Mouse (Mus musculus) hematopoietic stem cell, adult 5-6 weeks (primary cell): ENCODE data around the gene Tapt1. TPM values are rescaled to one million over a fixed set of nuclear protein-coding genes. Genes with fewer than 3 reads are reported as not detected.

ENCODE experiments used
- ATAC-seq, 2 experiments: fragments of 125-278 bp in 1 of 2; replicated peaks in 1 of 2; 2 replicates each; pipeline ENCODE4 v1.8.0; 2016 to 2017; ENCODE audit warnings: inconsistent platforms in 2 of 2, mild to moderate bottlenecking in 2 of 2, moderate number of reproducible peaks in 2 of 2, low read depth in 1 of 2, moderate TSS enrichment in 1 of 2; ENCODE audit not compliant: low FRiP score in 2 of 2, poor library complexity in 2 of 2, severe bottlenecking in 2 of 2, insufficient read depth in 1 of 2, low TSS enrichment in 1 of 2
- total RNA-seq: library from RNA; stranded (forward); fragments of 172-1452, 232-1000 nt; gene quantifications from 2 replicates; pipeline ENCODE4 v1.2.3, GENCODE M21; 2017

Gene Tapt1
- total RNA-seq, 1 experiment from 2014 or later, result 177 TPM

GRCm38 (mm10) chr5:44241726-44242125, 15.3 kb upstream of the Tapt1 start:
- ATAC-seq, result no peak

DNA sequence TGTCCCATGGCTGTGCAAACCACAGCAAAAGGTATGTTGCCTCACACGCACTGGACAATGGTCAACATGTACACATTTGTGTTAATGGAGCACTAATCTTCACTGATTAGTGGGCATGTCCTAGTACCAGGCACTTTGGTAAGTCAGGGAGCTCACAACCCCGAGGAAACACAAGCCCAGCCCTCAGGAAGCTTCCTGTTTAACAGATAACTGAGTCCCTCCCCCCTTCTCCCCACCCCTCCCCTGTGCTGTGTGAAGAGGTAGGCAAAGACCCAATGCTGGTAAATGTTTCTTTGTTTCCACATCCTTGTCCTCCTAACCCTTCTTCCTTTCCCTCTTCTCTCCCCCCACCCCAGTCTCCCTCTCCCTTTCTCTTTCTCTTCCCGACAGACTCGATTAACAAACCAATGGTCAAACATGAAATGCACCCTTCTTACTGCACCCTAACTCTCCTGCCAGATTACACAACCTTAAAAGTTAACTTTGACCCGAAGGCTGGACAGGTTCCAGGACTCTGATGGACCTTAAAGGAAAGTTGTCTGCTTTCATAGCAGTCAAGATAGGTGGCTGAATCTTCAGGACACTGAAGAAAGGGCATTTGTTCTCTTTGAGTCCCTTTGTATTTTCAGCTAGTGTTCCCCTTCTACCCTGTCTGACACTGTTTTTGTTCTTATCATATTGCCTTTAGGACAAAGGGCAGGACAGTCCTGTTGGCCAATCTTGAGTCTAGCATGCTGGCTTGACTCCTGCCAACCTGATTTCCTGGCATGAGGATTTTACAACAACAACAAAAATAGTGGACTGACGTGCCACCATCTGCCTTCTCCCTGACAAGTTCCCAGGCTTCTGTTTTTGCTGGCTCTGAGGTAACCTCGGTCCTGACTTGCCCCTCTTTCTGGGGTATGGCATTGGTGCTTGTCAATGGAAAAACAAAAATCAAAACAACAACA, 13.0 kb upstream of the Tapt1 start:
- 0 out of 4 replicates have a peak, but pooled peaks of 1 of the 2 experiments have one; percentile 14 for ATAC-seq

- ATAC-seq, result peak; percentile 78 to 82
These were observed 11.8 kb upstream of the Tapt1 start for GRCm38 (mm10) chr5:44238201-44238600.

- ATAC-seq, result no peak
These were observed 8.2 kb upstream of the Tapt1 start for GRCm38 (mm10) chr5:44234606-44235005.

GRCm38 (mm10) chr5:44233933-44234332, 7.5 kb upstream of the Tapt1 start:
- ATAC-seq, result no peak

DNA sequence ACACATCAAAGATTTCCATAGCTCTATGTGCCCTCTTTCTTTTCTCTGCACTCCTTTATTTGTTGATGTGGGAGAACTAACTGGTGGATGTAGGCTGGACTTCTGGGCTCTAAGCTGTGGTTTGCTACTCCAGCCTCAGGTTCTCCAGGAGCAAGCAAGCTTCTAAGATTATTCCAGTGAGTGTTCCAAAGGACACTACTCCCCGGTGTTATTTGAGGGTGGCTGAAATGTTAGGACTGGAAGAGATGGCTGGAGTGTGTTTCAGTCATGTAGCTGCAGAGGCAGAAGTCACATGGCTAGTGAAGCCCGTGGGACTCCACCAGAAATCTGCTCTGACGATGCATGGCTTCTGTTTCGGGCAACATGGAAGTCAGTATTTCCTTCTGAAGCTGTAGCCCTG, 2.3 kb upstream of the Tapt1 start:
- no peak for ATAC-seq

DNA sequence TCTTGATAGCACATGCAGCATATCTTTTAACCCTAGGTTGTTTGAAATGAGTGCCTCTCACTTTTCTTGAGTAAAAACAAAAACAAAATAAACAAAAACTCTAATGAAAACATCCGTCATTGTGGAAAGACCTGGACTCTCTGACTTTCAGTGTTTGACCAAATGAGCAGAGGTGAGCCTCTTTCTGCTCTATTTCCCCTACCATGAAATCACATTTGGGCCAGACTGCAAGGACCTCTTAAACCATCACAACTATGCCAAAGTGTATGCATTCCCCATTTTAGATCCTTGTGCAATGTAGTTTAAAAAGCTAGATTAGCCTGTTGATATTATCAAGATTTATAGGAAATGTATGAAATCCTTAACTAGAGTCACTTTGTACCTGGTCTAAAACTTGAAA, 1.9 kb upstream of the Tapt1 start:
- ATAC-seq, result no peak

- no peak for ATAC-seq
These were observed 1.0 kb upstream of the Tapt1 start for GRCm38 (mm10) chr5:44227462-44227840.

DNA sequence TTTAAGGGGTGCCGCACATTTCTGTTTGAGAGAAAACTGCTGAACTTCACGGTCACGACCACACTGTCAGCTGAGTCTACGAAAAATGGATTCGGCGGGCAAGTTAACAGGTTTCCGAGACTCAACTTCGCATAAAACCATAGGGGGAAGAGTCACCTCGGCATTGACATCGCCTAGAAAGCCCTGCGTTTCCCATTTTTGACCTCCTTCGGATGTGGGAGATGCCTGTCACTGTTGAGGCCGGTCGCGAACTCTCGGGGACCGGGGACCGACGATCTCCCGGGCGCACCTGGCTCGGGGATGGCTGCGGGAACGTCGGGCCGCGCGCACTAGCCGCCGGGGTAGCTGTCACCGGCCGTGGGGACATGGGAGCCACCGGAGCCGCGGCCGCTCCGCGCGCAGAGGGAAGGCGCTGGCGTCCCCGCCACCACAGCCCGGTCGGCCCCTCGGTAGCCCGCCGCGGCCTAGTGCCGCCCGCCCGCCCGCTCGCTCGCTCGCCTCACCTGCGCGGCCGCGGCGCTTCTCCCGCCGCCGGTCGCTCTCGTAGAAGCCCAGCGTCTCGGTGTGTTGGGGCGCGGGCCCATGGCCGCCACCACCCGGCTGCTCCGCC, 410 bp downstream of the Tapt1 start:
- ATAC-seq, result no peak

- ATAC-seq, result no peak
These were observed 1.4 kb downstream of the Tapt1 start for GRCm38 (mm10) chr5:44224916-44225600.

- ATAC-seq, result peak; percentile 26 to 38; a peak in 3 of 4 replicates
These were observed 2.2 kb downstream of the Tapt1 start for GRCm38 (mm10) chr5:44224251-44224650.

DNA sequence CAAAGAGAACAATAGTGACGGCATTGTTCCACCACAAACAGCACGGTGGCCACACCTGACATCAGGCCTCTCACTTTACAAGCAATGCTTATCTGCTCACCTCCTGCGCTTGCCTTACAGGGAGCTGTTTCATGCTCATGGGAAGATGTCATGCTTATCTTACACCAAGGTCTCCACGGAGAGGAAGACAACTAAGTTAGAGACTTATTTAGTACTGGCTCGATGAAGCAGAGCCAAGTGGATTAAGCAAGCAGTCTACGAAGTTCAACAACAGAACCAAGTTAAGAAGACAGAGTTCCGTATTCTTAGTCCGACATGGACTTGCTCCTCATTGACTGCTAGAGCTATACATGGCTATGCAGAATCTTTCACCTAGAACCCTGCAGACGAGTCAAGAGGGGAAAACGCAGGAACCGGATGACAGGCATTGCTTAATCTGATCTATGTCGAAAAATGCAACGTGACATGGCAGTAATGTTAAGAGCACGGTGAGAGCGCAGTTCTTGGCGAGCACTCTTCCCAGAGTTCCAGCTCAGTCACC, 3.0 kb downstream of the Tapt1 start:
- peak in 1 of 2 experiments; percentile 12; a peak in 1 of 4 replicates for ATAC-seq

DNA sequence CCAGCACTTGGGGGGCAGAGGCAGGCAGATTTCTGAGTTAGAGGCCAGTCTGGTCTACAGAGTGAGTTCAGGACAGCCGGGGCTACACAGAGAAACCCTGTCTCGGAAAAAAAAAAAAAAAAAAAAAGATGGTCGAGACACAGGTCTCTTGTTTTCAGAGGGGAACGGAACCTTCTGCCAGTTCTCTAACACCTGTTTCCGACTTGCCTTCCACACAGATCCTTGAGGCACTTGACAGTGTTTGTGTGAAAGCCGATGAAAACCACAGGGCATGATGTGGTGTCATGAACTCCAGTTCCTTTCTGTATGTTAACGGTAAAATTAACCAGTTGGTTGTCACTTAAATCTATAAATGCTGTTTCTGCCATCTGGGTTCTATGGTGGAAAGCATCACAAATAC, 6.0 kb downstream of the Tapt1 start:
- ATAC-seq, result peak; percentile 81 to 86

DNA sequence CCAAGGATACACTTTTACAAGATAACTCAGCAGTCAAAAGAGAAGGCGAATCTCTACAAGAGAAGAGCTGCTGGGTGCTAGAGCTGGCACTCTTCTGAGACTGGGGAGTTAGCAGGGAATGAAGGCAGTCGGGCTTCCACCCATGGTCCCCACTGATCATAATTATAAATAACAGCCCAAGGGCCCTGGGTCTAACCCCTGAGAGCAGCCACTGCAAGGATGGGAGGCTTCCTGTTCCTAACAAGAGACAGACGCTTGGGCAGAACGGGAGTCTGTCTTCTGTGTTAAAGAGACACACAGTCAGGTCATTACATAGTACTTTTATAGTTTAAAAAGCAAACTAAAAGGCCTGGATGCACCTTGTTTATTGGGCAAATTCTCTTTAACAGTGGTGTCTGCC, 6.6 kb downstream of the Tapt1 start:
- ATAC-seq, result no peak

- ATAC-seq, result no peak
These were observed 7.9 kb downstream of the Tapt1 start for GRCm38 (mm10) chr5:44218483-44218882.

GRCm38 (mm10) chr5:44217685-44218041, 8.8 kb downstream of the Tapt1 start:
- no peak for ATAC-seq

DNA sequence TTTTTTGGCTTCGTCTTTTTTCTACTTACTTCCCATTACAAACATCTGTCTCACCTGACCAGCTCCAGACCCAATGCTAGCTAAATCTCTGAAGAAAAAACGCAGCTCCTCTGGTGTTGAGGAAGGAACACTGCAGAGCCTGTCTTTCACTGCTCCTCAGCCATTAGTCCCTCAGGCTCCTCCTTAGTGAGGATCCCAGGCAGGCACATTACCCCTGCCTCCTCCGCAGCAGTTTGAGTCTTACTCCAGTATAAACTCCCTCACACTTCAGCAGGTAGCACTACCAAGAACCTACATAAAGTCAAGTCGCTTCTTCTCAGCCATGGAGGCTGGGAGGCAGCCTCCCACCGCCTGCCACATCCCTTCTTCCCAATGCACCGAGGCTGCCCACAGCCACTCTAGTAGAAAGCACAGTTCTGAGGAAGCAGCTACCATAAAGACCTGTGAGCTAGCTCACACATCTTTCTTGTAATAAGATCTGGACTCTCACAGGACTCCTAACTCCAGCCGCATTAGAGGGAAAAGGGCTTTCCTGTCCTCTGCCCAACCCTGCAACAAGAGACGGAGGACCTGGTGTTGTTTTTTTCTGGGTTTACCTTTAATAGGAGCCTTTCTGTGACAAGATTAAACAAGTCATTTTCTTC, 9.3 kb downstream of the Tapt1 start:
- ATAC-seq, result 0 out of 4 replicates have a peak, but pooled peaks of 1 of the 2 experiments have one; percentile 25
